Mouse (Mus musculus): ENCODE results near the gene Sirt5. TPM values are rescaled to one million over a fixed set of nuclear protein-coding genes. Genes with fewer than 3 reads are reported as not detected.

Gene Sirt5
- total RNA-seq (2021), result 10 to 100 TPM; 17.1 to 22.1 TPM
- long read RNA-seq, experiment 1, transcript Sirt5-211 (9 exons, 1,398 nt), result major isoform, 10 of 12 reads
- long read RNA-seq, experiment 1, partial matches to known transcripts, result 1 of 12 reads
- long read RNA-seq, experiment 1, other reads (novel, unspliced or antisense), result 1 of 12 reads
- long read RNA-seq, experiment 2, transcript Sirt5-211 (9 exons, 1,398 nt), result major isoform, 8 of 9 reads
- long read RNA-seq, experiment 2, partial matches to known transcripts, result 1 of 9 reads
- long read RNA-seq, experiment 2, other reads (novel, unspliced or antisense), result 0 of 9 reads

- DNase-seq (ENCODE audit: low spot score), result peak; percentile 86
These were observed at the start of gene Sirt5 for GRCm38 (mm10) chr13:43364985-43365824. Gene Sirt5, plus strand, starts transcription at chr13:43365496.

GRCm38 (mm10) chr13:43317411-43317810 is 47.9 kb upstream of the Sirt5 start:
- no peak for DNase-seq (ENCODE audit: low spot score)

- no peak for DNase-seq (ENCODE audit: low spot score)
These were observed 45.9 kb upstream of the Sirt5 start for GRCm38 (mm10) chr13:43319396-43319795.

GRCm38 (mm10) chr13:43321492-43321891 is 43.8 kb upstream of the Sirt5 start:
- no peak for DNase-seq (ENCODE audit: low spot score)

GRCm38 (mm10) chr13:43325427-43325826 is 39.9 kb upstream of the Sirt5 start:
- DNase-seq (ENCODE audit: low spot score), result no peak

- DNase-seq (ENCODE audit: low spot score), result peak; percentile 12
These were observed 33.4 kb upstream of the Sirt5 start for GRCm38 (mm10) chr13:43331721-43332444.

- peak; percentile 31 for DNase-seq (ENCODE audit: low spot score)
These were observed 32.7 kb upstream of the Sirt5 start for GRCm38 (mm10) chr13:43332591-43332990.

GRCm38 (mm10) chr13:43336425-43337221 is 28.7 kb upstream of the Sirt5 start:
- DNase-seq (ENCODE audit: low spot score), result no peak

- DNase-seq (ENCODE audit: low spot score), result no peak
These were observed 27.3 kb upstream of the Sirt5 start for GRCm38 (mm10) chr13:43338001-43338400.

GRCm38 (mm10) chr13:43338632-43339031 is 26.7 kb upstream of the Sirt5 start:
- DNase-seq (ENCODE audit: low spot score), result no peak

GRCm38 (mm10) chr13:43346825-43347224 is 18.5 kb upstream of the Sirt5 start:
- no peak for DNase-seq (ENCODE audit: low spot score)

- no peak for DNase-seq (ENCODE audit: low spot score)
These were observed 15.9 kb upstream of the Sirt5 start for GRCm38 (mm10) chr13:43349376-43349775.

GRCm38 (mm10) chr13:43350489-43351169 is 14.7 kb upstream of the Sirt5 start:
- DNase-seq (ENCODE audit: low spot score), result no peak

GRCm38 (mm10) chr13:43353356-43353755 is 11.9 kb upstream of the Sirt5 start:
- no peak for DNase-seq (ENCODE audit: low spot score)

GRCm38 (mm10) chr13:43354362-43354761 is 10.9 kb upstream of the Sirt5 start:
- DNase-seq (ENCODE audit: low spot score), result no peak

- DNase-seq (ENCODE audit: low spot score), result no peak
These were observed 8.8 kb upstream of the Sirt5 start for GRCm38 (mm10) chr13:43356346-43357125.

- no peak for DNase-seq (ENCODE audit: low spot score)
These were observed 4.8 kb upstream of the Sirt5 start for GRCm38 (mm10) chr13:43360534-43360933.

GRCm38 (mm10) chr13:43362353-43362752 is 2.9 kb upstream of the Sirt5 start:
- no peak for DNase-seq (ENCODE audit: low spot score)

GRCm38 (mm10) chr13:43365825-43366184 is 509 bp downstream of the Sirt5 start:
- DNase-seq (ENCODE audit: low spot score), result no peak

GRCm38 (mm10) chr13:43370063-43370462 is 4.8 kb downstream of the Sirt5 start:
- no peak for DNase-seq (ENCODE audit: low spot score)

All from gastrocnemius, adult 18-20 months (tissue).